Mouse (Mus musculus) hindbrain, embryonic 15.5 days (tissue): ENCODE results near the gene Rpp21. TPM values are rescaled to one million over a fixed set of nuclear protein-coding genes. Genes with fewer than 3 reads are reported as not detected.
"Not testable (repeated sequence)": the region's sequence is repeated elsewhere in the genome, so short reads cannot be mapped to it uniquely, and the experiment has no call there.

Experiments
- ATAC-seq: fragments of 200-750 bp; cut with Nextera tagmentation; 2 replicates; pipeline ENCODE4 v1.8.0; 2017; ENCODE audit warnings: low read depth, moderate number of reproducible peaks, moderate TSS enrichment; ENCODE audit not compliant: low FRiP score
- H3K27ac ChIP-seq: fragments of 300-500 bp; sonication (generic); replicated peaks from 2 replicates; pipeline ENCODE4 v1.5.1; 2015; ENCODE audit warnings: mild to moderate bottlenecking, inconsistent platforms
- H3K27me3 ChIP-seq: fragments of 300-500 bp; sonication (generic); 2 replicates; pipeline ENCODE4 v1.6.1; 2015; ENCODE audit warnings: control low read depth, inconsistent platforms
- H3K36me3 ChIP-seq: fragments of 300-500 bp; sonication (generic); 2 replicates; pipeline ENCODE4 v1.6.1; 2015; ENCODE audit warnings: control low read depth, inconsistent platforms
- H3K4me1 ChIP-seq: fragments of 300-500 bp; sonication (generic); replicated peaks from 2 replicates; pipeline ENCODE4 v1.6.1; 2015; ENCODE audit warnings: control low read depth, inconsistent platforms
- H3K4me2 ChIP-seq: fragments of 300-500 bp; sonication (generic); 2 replicates; pipeline ENCODE4 v1.6.1; 2015; ENCODE audit warnings: moderate library complexity, mild to moderate bottlenecking, inconsistent platforms
- H3K4me3 ChIP-seq: fragments of 300-500 bp; sonication (generic); 2 replicates; pipeline ENCODE4 v1.5.1; 2015; ENCODE audit warnings: mild to moderate bottlenecking, inconsistent platforms
- H3K9ac ChIP-seq: fragments of 300-500 bp; sonication (generic); 2 replicates; pipeline ENCODE4 v1.6.1; 2015; ENCODE audit warnings: inconsistent platforms
- H3K9me3 ChIP-seq: fragments of 300-500 bp; sonication (generic); 2 replicates; pipeline ENCODE4 v1.6.1; 2016; ENCODE audit warnings: control low read depth, inconsistent platforms
- WGBS: fragments of 180-500 bp; shearing (Covaris S2); methylation state at CpG from one replicate; pipeline ENCODE4 v1.1.7; 2015; 5-methylcytosine and 5-hydroxymethylcytosine counted together
- polyA plus RNA-seq: library from polyadenylated mRNA; unstranded; fragments of >200 nt; fragmentation: Nextera tagmentation; extraction: Ambion mirVana; gene quantifications from 2 replicates; pipeline ENCODE4 v1.2.1, GENCODE M21; 2015

Gene Rpp21
- polyA plus RNA-seq, 1 experiment from 2014 or later = 133 TPM

- H3K27ac ChIP-seq = peak overlapping the region; percentile 90
- peak; percentile 97 for ATAC-seq
- H3K4me1 ChIP-seq = peaks cover 12% of the 10 kb centered on the region
- WGBS = under 1% methylated on average over 37 of the region's 37 CpGs
- peak overlapping the region; percentile 86 for H3K9ac ChIP-seq
- no peaks in the 10 kb centered on the region for H3K9me3 ChIP-seq
- H3K4me2 ChIP-seq = peak overlapping the region; percentile 61
- 0 out of 2 replicates have a peak, but pooled peaks cover 3% of the 10 kb centered on the region for H3K27me3 ChIP-seq
- H3K4me3 ChIP-seq = peak overlapping the region; percentile 75
- peaks cover 34% of the 10 kb centered on the region for H3K36me3 ChIP-seq
Observed at GRCm38 (mm10) chr17:36257241-36257947, 475 bp downstream of the Rpp21 start.

GRCm38 (mm10) chr17:36253087-36253600 is 4.7 kb downstream of the Rpp21 start:
- ATAC-seq = no peak
- Histone ChIP-seq H3K27me3 (peaks cover 18% of the 10 kb centered on the region), H3K27ac (no peak overlapping the region), H3K4me3 (no peak overlapping the region), H3K9me3 (no peaks in the 10 kb centered on the region), H3K4me2 (no peak overlapping the region), H3K4me1 (peaks cover 15% of the 10 kb centered on the region), H3K36me3 (no peaks in the 10 kb centered on the region), H3K9ac (no peak overlapping the region)
- WGBS = 76% methylated on average over 6 of the region's 6 CpGs

GRCm38 (mm10) chr17:36252250-36252876 is 5.5 kb downstream of the Rpp21 start:
- H3K27me3 ChIP-seq = peaks cover 20% of the 10 kb centered on the region
- H3K4me1 ChIP-seq = peaks cover 13% of the 10 kb centered on the region
- 15% methylated on average over 25 of the region's 25 CpGs for WGBS
- no peaks in the 10 kb centered on the region for H3K9me3 ChIP-seq
- ATAC-seq = no peak
- peak overlapping the region; percentile 27; the same call in 1 of the 2 replicates for H3K9ac ChIP-seq
- no peak overlapping the region for H3K27ac ChIP-seq
- H3K4me2 ChIP-seq = peak overlapping the region; percentile 54
- peak overlapping the region; percentile 25 for H3K4me3 ChIP-seq
- H3K36me3 ChIP-seq = no peaks in the 10 kb centered on the region

GRCm38 (mm10) chr17:36248886-36249285 is 9.0 kb downstream of the Rpp21 start:
- H3K36me3 ChIP-seq = no peaks in the 10 kb centered on the region
- no peak overlapping the region for H3K9ac ChIP-seq
- H3K27me3 ChIP-seq = peaks cover 20% of the 10 kb centered on the region
- H3K4me1 ChIP-seq = peaks cover 4% of the 10 kb centered on the region; the same call in 1 of the 2 replicates
- H3K4me3 ChIP-seq = no peak overlapping the region
- H3K4me2 ChIP-seq = peak overlapping the region; percentile 26; the same call in 1 of the 2 replicates
- WGBS = 36% methylated on average over 33 of the region's 33 CpGs
- H3K9me3 ChIP-seq = no peaks in the 10 kb centered on the region
- ATAC-seq = no peak
- H3K27ac ChIP-seq = no peak overlapping the region

GRCm38 (mm10) chr17:36245741-36246140 is 12.1 kb downstream of the Rpp21 start:
- Histone ChIP-seq H3K4me3 (no peak overlapping the region), H3K4me1 (no peaks in the 10 kb centered on the region), H3K27ac (no peak overlapping the region), H3K36me3 (no peaks in the 10 kb centered on the region), H3K27me3 (peaks cover 22% of the 10 kb centered on the region), H3K9me3 (no peaks in the 10 kb centered on the region), H3K9ac (no peak overlapping the region), H3K4me2 (no peak overlapping the region)
- WGBS = 90% methylated on average over 2 of the region's 2 CpGs
- ATAC-seq = no peak

DNA sequence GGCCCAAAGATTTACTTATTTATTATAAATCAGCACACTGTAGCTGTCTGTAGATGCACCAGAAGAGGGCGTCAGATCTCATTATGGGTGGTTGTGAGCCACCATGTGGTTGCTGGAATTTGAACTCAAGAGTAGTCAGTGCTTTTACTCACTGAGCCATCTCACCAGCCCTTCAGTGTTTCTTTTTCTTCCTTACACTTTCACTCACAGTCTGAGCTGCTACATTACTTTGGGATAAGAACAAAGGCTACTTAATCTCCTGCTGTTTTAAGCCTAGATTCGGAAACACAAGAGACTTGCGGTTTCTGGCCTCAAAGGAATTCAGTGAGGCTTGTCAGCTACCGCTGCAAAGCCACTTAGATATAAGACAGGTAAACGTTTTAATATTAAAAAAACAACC is 13.8 kb downstream of the Rpp21 start:
- no peaks in the 10 kb centered on the region for H3K9me3 ChIP-seq
- H3K9ac ChIP-seq = no peak overlapping the region
- no peak overlapping the region for H3K4me2 ChIP-seq
- H3K27ac ChIP-seq = no peak overlapping the region
- H3K36me3 ChIP-seq = no peaks in the 10 kb centered on the region
- ATAC-seq = no peak
- peaks cover 16% of the 10 kb centered on the region for H3K27me3 ChIP-seq
- no peaks in the 10 kb centered on the region for H3K4me1 ChIP-seq
- WGBS = 33% methylated on average over 5 of the region's 5 CpGs
- no peak overlapping the region for H3K4me3 ChIP-seq

- Histone ChIP-seq H3K27ac (no peak overlapping the region), H3K9me3 (no peaks in the 10 kb centered on the region), H3K27me3 (peaks cover 29% of the 10 kb centered on the region), H3K4me3 (no peak overlapping the region), H3K9ac (no peak overlapping the region), H3K36me3 (no peaks in the 10 kb centered on the region), H3K4me2 (no peak overlapping the region), H3K4me1 (peaks cover 7% of the 10 kb centered on the region)
- ATAC-seq = no peak
- 15% methylated on average over 5 of the region's 5 CpGs for WGBS
Observed at GRCm38 (mm10) chr17:36240637-36241213, 17.1 kb downstream of the Rpp21 start.

- ATAC-seq = no peak
- 2% methylated on average over 27 of the region's 27 CpGs for whole genome bisulfite sequencing
- H3K4me2 ChIP-seq = peak overlapping the region; percentile 54
- H3K27me3 ChIP-seq = peaks cover 36% of the 10 kb centered on the region
- no peaks in the 10 kb centered on the region for H3K9me3 ChIP-seq
- peak overlapping the region; percentile 28 for H3K4me3 ChIP-seq
- peaks cover 7% of the 10 kb centered on the region for H3K4me1 ChIP-seq
- no peak overlapping the region for H3K27ac ChIP-seq
- H3K36me3 ChIP-seq = no peaks in the 10 kb centered on the region
- peak overlapping the region; percentile 9; the same call in 1 of the 2 replicates for H3K9ac ChIP-seq
Observed at GRCm38 (mm10) chr17:36237321-36237921, 20.4 kb downstream of the Rpp21 start.

DNA sequence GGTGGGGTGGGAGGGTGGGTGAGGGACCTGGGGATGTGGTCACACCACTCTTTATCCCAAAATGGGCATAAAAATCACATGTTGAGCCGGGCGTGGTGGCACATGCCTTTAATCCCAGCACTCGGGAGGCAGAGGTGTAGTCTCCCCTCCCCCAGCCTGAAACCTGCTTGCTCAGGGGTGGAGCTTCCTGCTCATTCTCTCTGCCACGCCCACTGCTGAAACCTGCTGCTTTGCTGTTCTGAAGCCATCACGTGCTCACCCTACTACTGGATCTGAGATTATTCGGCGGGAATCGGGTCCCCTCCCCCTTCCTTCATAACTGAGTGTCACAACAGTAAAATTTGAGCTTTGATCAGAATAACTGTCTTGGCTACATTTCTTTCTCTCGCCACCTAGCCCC is 22.6 kb downstream of the Rpp21 start:
- not testable (repeated sequence) for H3K9ac ChIP-seq, H3K36me3 ChIP-seq, H3K4me1 ChIP-seq, ATAC-seq, H3K4me2 ChIP-seq, H3K4me3 ChIP-seq, H3K9me3 ChIP-seq, H3K27ac ChIP-seq
- H3K27me3 ChIP-seq = peaks cover 42% of the 10 kb centered on the region
- WGBS = 29% methylated on average over 8 of the region's 9 CpGs

GRCm38 (mm10) chr17:36233572-36233971 is 24.3 kb downstream of the Rpp21 start:
- H3K27me3 ChIP-seq = peaks cover 56% of the 10 kb centered on the region
- H3K9me3 ChIP-seq = no peaks in the 10 kb centered on the region
- no peak overlapping the region for H3K9ac ChIP-seq
- ATAC-seq = no peak
- H3K4me1 ChIP-seq = peaks cover 7% of the 10 kb centered on the region
- WGBS = 88% methylated on average over 5 of the region's 5 CpGs
- no peak overlapping the region for H3K4me2 ChIP-seq
- H3K4me3 ChIP-seq = no peak overlapping the region
- H3K27ac ChIP-seq = no peak overlapping the region
- no peaks in the 10 kb centered on the region for H3K36me3 ChIP-seq

DNA sequence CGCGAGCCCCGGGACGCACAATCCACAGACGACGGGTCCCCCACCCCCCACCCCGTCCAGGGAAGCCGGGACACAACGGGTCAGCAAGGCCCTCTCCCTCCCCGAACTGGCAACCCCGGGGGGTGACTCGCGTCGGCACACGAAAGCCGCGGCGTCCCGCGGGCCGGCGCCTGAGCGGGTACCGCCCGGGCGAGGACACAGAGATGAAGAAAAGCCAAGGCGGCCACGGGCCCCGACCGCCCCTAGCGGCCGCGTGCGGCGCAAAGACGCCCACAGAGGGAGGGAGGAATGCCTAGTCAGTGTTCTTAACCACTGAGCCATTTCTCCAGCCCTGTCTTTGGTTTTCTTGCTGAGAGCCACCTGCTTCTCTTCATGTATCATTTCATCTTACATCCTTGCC is 26.6 kb downstream of the Rpp21 start:
- no peaks in the 10 kb centered on the region for H3K4me1 ChIP-seq
- H3K9me3 ChIP-seq = no peaks in the 10 kb centered on the region
- H3K27ac ChIP-seq = no peak overlapping the region
- no peak overlapping the region for H3K4me2 ChIP-seq
- no peaks in the 10 kb centered on the region for H3K36me3 ChIP-seq
- peaks cover 47% of the 10 kb centered on the region for H3K27me3 ChIP-seq
- 8% methylated on average over 35 of the region's 36 CpGs for WGBS
- no peak overlapping the region for H3K4me3 ChIP-seq
- no peak overlapping the region for H3K9ac ChIP-seq
- ATAC-seq = no peak

DNA sequence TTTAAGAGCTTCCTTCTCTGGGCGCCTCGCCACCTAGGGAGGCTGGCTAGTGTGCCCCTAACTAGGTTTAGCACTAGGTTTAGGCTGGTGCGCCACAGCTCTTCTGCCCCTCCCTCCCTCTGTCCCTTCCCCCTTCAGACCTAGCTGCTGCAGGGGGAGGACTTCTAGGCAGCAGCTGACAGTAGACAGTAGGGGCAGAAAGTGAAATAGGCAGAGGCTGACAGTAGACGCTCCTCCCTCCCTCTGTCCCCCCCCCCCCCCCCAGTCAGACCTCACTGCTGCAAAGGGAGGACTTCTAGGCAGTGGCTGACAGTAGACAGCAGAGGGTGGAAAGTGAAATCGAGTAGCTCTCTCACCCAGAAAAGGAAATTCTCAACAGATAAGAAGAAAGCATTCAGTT is 28.8 kb downstream of the Rpp21 start:
- Histone ChIP-seq H3K4me2 (no peak overlapping the region), H3K27ac (no peak overlapping the region), H3K36me3 (no peaks in the 10 kb centered on the region), H3K9me3 (no peaks in the 10 kb centered on the region), H3K4me1 (no peaks in the 10 kb centered on the region), H3K4me3 (no peak overlapping the region), H3K27me3 (peaks cover 51% of the 10 kb centered on the region), H3K9ac (no peak overlapping the region)
- 11% methylated on average over 5 of the region's 5 CpGs for WGBS
- no peak for ATAC-seq
